Mouse (Mus musculus): ENCODE measurements around the gene Olfr963. TPM values are rescaled to one million over a fixed set of nuclear protein-coding genes. Genes with fewer than 3 reads are reported as not detected.
"Not testable (repeated sequence)": the region's sequence is repeated elsewhere in the genome, so short reads cannot be mapped to it uniquely, and the experiment has no call there.

Gene Olfr963
- polyA plus RNA-seq, 1 experiment, result not detected

DNA sequence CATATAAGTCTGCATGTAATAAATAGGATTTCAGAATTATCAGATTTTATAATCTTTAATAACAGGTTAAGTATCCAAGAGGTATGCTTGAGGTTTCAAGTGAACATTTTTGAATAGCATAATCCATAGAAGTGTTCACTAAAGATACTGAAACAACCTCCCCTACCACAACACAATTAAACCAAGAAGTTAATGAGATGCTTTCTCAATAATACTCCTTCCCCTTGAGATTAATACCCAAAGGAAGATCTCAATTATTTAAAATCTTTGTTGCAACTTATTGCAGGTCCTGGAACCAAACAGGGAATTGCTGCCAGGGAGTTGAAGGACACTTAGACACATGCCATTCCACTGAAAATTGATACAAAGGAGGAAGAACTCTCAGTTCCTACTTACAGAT, 22.2 kb upstream of the Olfr963 start, which contains the start of gene Olfr961:
Gene Olfr961, plus strand, starts transcription at position 301 of the 400 bp plus-strand sequence.
- Histone ChIP-seq H3K27me3 (ENCODE audit: control insufficient read depth, insufficient read depth, low read length) (no peaks in the 10 kb centered on the region), H3K4me3 (ENCODE audit: control insufficient read depth, insufficient read depth, low read length) (no peak within 1 kb of the TSS), H3K27ac (ENCODE audit: control insufficient read depth, insufficient read depth, low read length) (no peak within 1 kb of the TSS), H3K4me1 (replicated peaks; ENCODE audit: control insufficient read depth, insufficient read depth, low read length) (no peaks in the 10 kb centered on the region), H3K36me3 (ENCODE audit: control insufficient read depth, insufficient read depth, low read length) (no peaks in the 10 kb centered on the region)
- DNase-seq, result no peak
- TF ChIP-seq CTCF (IDR thresholded peaks at IDR 0.05; ENCODE audit: borderline replicate concordance, control insufficient read depth, extremely low read depth, insufficient read depth, low read length, poor library complexity), result no peak
- no peak for TF ChIP-seq POLR2A (IDR thresholded peaks at IDR 0.05; ENCODE audit: control insufficient read depth, extremely low read depth, insufficient read depth, low read length, poor library complexity)

DNA sequence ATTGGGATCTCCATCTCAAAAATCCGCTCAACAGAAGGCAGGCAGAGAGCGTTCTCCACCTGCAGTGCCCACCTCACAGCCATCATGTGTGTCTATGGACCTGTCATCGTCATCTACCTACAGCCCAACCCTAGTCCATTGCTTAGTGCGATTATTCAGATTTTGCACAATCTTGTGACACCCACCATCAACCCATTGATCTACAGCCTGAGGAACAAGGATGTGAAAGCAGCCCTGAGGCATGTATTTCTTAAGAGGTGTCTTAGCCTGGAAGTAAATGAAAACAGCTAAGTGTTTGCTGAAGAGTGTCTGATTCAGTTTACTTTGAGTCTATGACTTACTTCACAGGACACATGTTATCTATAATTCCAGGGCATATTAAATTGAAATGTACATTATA, 19.6 kb upstream of the Olfr963 start:
- H3K27ac ChIP-seq (ENCODE audit: control insufficient read depth, insufficient read depth, low read length), result no peak overlapping the region
- WGBS, result 92% methylated on average over 4 of the region's 4 CpGs
- no peaks in the 10 kb centered on the region for H3K27me3 ChIP-seq (ENCODE audit: control insufficient read depth, insufficient read depth, low read length)
- no peaks in the 10 kb centered on the region for H3K4me1 ChIP-seq (replicated peaks; ENCODE audit: control insufficient read depth, insufficient read depth, low read length)
- H3K4me3 ChIP-seq (ENCODE audit: control insufficient read depth, insufficient read depth, low read length), result no peak overlapping the region
- no peak for DNase-seq
- H3K36me3 ChIP-seq (ENCODE audit: control insufficient read depth, insufficient read depth, low read length), result no peaks in the 10 kb centered on the region
- no peak for TF ChIP-seq POLR2A (IDR thresholded peaks at IDR 0.05; ENCODE audit: control insufficient read depth, extremely low read depth, insufficient read depth, low read length, poor library complexity)
- no peak for TF ChIP-seq CTCF (IDR thresholded peaks at IDR 0.05; ENCODE audit: borderline replicate concordance, control insufficient read depth, extremely low read depth, insufficient read depth, low read length, poor library complexity)

DNA sequence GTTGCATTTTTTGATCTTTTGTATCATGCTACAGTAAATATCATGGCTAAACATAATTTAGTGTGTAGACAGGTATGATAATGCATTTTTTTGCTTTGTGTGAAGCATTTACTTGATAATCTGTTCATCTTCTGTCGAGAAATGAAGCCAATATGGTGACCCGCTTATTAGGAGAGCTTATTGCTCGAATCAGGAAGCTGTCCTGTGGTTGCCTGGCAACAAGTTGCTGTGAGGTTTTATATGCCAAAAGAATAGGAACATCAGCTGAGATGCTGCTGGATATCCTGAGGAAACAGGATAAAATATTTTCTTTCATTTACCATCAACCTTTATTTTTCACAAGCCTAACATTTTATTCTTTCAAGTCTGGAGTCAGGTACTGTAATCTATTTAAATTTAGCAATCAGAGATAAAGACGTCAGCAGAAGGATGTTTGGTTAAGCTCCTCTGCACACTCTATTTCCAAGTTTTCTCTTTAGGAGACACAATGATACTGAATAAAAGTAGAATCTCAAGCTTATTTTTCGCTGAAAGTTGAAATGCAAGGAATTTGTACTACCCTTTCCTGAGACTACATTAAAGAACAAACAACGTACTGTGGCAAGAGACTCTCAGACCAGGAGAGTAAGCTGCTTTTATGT, 12.1 kb upstream of the Olfr963 start:
- no peak for DNase-seq
- WGBS, result 77% methylated on average over 6 of the region's 6 CpGs
- Histone ChIP-seq H3K36me3 (ENCODE audit: control insufficient read depth, insufficient read depth, low read length) (no peaks in the 10 kb centered on the region), H3K27ac (ENCODE audit: control insufficient read depth, insufficient read depth, low read length) (no peak overlapping the region), H3K27me3 (ENCODE audit: control insufficient read depth, insufficient read depth, low read length) (no peaks in the 10 kb centered on the region), H3K4me3 (ENCODE audit: control insufficient read depth, insufficient read depth, low read length) (no peak overlapping the region), H3K4me1 (replicated peaks; ENCODE audit: control insufficient read depth, insufficient read depth, low read length) (no peaks in the 10 kb centered on the region)
- TF ChIP-seq CTCF (IDR thresholded peaks at IDR 0.05; ENCODE audit: borderline replicate concordance, control insufficient read depth, extremely low read depth, insufficient read depth, low read length, poor library complexity) (no peak), POLR2A (IDR thresholded peaks at IDR 0.05; ENCODE audit: control insufficient read depth, extremely low read depth, insufficient read depth, low read length, poor library complexity) (no peak)

DNA sequence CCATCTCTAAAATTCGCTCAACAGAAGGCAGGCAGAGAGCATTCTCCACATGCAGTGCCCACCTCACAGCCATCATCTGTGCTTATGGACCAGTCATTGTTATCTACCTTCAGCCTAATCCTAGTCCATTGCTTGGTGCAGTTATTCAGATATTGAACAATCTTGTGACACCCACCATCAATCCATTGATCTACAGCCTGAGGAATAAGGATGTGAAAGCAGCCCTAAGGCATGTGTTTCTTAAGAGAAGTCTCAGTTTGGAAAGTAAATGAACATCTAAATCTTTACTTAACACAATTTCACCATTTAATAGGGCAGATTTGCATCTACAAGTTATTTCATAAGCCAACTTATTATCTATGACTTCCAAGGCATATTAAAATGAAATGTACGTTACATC, 2.7 kb downstream of the Olfr963 start:
- WGBS, result 80% methylated on average over 2 of the region's 2 CpGs
- TF ChIP-seq POLR2A (IDR thresholded peaks at IDR 0.05; ENCODE audit: control insufficient read depth, extremely low read depth, insufficient read depth, low read length, poor library complexity) (no peak), CTCF (IDR thresholded peaks at IDR 0.05; ENCODE audit: borderline replicate concordance, control insufficient read depth, extremely low read depth, insufficient read depth, low read length, poor library complexity) (no peak)
- no peaks in the 10 kb centered on the region for H3K36me3 ChIP-seq (ENCODE audit: control insufficient read depth, insufficient read depth, low read length)

DNA sequence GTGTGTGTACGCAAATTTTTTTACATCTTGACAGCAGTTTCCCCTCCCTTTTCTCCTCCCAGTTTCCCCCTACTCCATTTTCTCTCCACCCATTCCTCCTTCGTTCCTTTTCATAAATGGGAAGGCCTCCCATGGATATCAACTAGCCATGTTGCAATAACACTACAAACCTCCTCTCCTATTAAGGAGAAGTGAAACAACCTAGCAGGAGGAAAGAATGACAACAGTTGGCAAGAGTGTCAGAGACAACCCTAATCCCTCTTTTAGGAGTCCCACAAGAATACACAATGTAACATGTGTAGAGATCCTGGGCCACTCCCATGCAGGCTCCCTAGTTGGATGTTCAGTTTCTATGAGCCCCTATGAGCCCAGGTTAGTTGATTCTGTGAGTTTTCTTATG, 7.8 kb downstream of the Olfr963 start:
- no peak overlapping the region for H3K27ac ChIP-seq (ENCODE audit: control insufficient read depth, insufficient read depth, low read length)
- no peaks in the 10 kb centered on the region for H3K27me3 ChIP-seq (ENCODE audit: control insufficient read depth, insufficient read depth, low read length)
- no peaks in the 10 kb centered on the region for H3K36me3 ChIP-seq (ENCODE audit: control insufficient read depth, insufficient read depth, low read length)
- TF ChIP-seq CTCF (IDR thresholded peaks at IDR 0.05; ENCODE audit: borderline replicate concordance, control insufficient read depth, extremely low read depth, insufficient read depth, low read length, poor library complexity), result no peak
- no peak for TF ChIP-seq POLR2A (IDR thresholded peaks at IDR 0.05; ENCODE audit: control insufficient read depth, extremely low read depth, insufficient read depth, low read length, poor library complexity)
- H3K4me3 ChIP-seq (ENCODE audit: control insufficient read depth, insufficient read depth, low read length), result no peak overlapping the region
- no peak for DNase-seq
- WGBS, result 86% methylated on average over 2 of the region's 2 CpGs
- H3K4me1 ChIP-seq (replicated peaks; ENCODE audit: control insufficient read depth, insufficient read depth, low read length), result no peaks in the 10 kb centered on the region

More for the DNA sequence above, 2.7 kb downstream of the Olfr963 start:
- no peaks in the 10 kb centered on the region for H3K4me1 ChIP-seq (replicated peaks; ENCODE audit: control insufficient read depth, insufficient read depth, low read length)
- no peaks in the 10 kb centered on the region for H3K27me3 ChIP-seq (ENCODE audit: control insufficient read depth, insufficient read depth, low read length)
- H3K27ac ChIP-seq (ENCODE audit: control insufficient read depth, insufficient read depth, low read length), result no peak overlapping the region
- no peak for DNase-seq
- H3K4me3 ChIP-seq (ENCODE audit: control insufficient read depth, insufficient read depth, low read length), result no peak overlapping the region

DNA sequence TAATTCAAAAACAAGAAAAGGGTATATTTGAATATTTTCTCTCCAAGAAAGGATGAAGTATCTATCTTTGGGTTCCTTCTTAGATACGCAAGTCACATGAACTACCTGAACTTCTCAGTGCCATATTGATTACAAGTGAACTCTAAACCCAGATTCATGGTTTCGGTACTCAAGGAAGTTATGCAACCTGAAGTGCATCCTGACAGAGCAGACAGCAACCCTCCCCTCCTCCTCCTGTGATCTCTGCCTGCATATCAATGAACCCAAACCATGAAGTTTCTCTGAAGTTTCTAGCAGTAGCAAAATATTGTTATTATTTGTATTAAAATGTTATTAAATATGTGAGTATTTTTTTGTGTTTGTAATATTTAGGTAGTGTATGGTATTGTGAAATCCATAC, 11.6 kb downstream of the Olfr963 start:
- Histone ChIP-seq H3K27ac (ENCODE audit: control insufficient read depth, insufficient read depth, low read length) (no peak overlapping the region), H3K27me3 (ENCODE audit: control insufficient read depth, insufficient read depth, low read length) (no peaks in the 10 kb centered on the region), H3K36me3 (ENCODE audit: control insufficient read depth, insufficient read depth, low read length) (no peaks in the 10 kb centered on the region), H3K4me3 (ENCODE audit: control insufficient read depth, insufficient read depth, low read length) (no peak overlapping the region), H3K4me1 (replicated peaks; ENCODE audit: control insufficient read depth, insufficient read depth, low read length) (no peaks in the 10 kb centered on the region)
- DNase-seq, result no peak
- TF ChIP-seq CTCF (IDR thresholded peaks at IDR 0.05; ENCODE audit: borderline replicate concordance, control insufficient read depth, extremely low read depth, insufficient read depth, low read length, poor library complexity) (no peak), POLR2A (IDR thresholded peaks at IDR 0.05; ENCODE audit: control insufficient read depth, extremely low read depth, insufficient read depth, low read length, poor library complexity) (no peak)
- over 99% methylated on average over 2 of the region's 2 CpGs for WGBS

DNA sequence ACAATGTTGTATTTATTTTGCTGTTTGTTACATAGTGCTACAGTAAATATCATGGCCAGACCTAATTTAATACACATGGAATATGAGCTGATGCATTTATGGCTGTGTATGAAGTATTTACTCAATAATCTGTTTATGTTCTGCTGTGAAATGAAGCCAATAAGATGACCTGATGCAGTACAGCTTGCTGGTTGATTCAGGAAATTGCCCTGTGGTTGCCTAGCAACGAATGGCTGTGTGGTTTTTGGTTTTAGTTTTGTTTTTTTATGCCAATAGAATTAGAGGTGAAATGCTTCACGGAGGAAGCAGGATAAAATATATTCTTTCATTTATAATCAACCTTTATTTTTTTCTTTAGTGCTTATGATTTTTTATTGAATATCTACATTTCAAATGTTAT, 12.3 kb downstream of the Olfr963 start:
- Histone ChIP-seq H3K4me3 (ENCODE audit: control insufficient read depth, insufficient read depth, low read length) (no peak overlapping the region), H3K27ac (ENCODE audit: control insufficient read depth, insufficient read depth, low read length) (no peak overlapping the region), H3K4me1 (replicated peaks; ENCODE audit: control insufficient read depth, insufficient read depth, low read length) (no peaks in the 10 kb centered on the region), H3K36me3 (ENCODE audit: control insufficient read depth, insufficient read depth, low read length) (no peaks in the 10 kb centered on the region), H3K27me3 (ENCODE audit: control insufficient read depth, insufficient read depth, low read length) (no peaks in the 10 kb centered on the region)
- TF ChIP-seq POLR2A (IDR thresholded peaks at IDR 0.05; ENCODE audit: control insufficient read depth, extremely low read depth, insufficient read depth, low read length, poor library complexity), result no peak
- no peak for TF ChIP-seq CTCF (IDR thresholded peaks at IDR 0.05; ENCODE audit: borderline replicate concordance, control insufficient read depth, extremely low read depth, insufficient read depth, low read length, poor library complexity)
- WGBS, result 7% methylated on average over 2 of the region's 2 CpGs
- DNase-seq, result no peak

DNA sequence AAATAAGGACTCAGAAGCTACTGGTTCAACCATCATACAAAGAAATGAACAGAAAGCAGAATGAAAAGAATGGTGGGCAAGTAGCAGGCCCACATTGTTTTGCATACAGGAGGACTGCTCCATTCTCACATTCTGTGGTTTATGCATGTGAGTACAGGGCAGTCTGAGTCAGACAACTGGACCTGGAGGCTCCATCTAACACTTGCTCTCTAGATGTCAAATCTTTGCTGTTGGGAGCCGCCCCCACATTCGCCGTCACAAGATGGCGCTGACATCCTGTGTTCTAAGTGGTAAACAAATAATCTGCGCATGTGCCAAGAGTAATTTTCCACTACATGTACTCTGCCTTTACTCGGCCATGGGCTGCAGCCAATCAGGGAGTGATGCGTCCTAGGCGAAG, 34.1 kb downstream of the Olfr963 start:
- not testable (repeated sequence) for H3K27me3 ChIP-seq (ENCODE audit: control insufficient read depth, insufficient read depth, low read length); H3K4me3 ChIP-seq (ENCODE audit: control insufficient read depth, insufficient read depth, low read length); DNase-seq; H3K36me3 ChIP-seq (ENCODE audit: control insufficient read depth, insufficient read depth, low read length); H3K4me1 ChIP-seq (replicated peaks; ENCODE audit: control insufficient read depth, insufficient read depth, low read length); H3K27ac ChIP-seq (ENCODE audit: control insufficient read depth, insufficient read depth, low read length)
- 88% methylated on average over 8 of the region's 8 CpGs for WGBS

Data from thymus, adult 2 months (tissue).